Mouse (Mus musculus) stomach, postnatal 0 days (tissue): ENCODE data around the gene Pih1d2. TPM values are rescaled to one million over a fixed set of nuclear protein-coding genes. Genes with fewer than 3 reads are reported as not detected.

ENCODE experiments used
- ATAC-seq: fragments of 200-750 bp; cut with Nextera tagmentation; 2 replicates; pipeline ENCODE4 v1.8.0; 2017; ENCODE audit not compliant: low FRiP score, low TSS enrichment
- DNase-seq: peaks from one replicate; pipeline ENCODE4 v3.0.0-alpha.2; 2016; ENCODE audit warnings: low spot score
- H3K27ac ChIP-seq: fragments of 300-500 bp; sonication (generic); replicated peaks from 2 replicates; pipeline ENCODE4 v1.5.1; 2014; ENCODE audit warnings: mild to moderate bottlenecking, control low read depth
- H3K27me3 ChIP-seq: fragments of 300-500 bp; sonication (generic); 2 replicates; pipeline ENCODE4 v1.6.1; 2014; ENCODE audit warnings: low read length; ENCODE audit not compliant: control insufficient read depth, insufficient read depth
- H3K36me3 ChIP-seq: fragments of 300-500 bp; sonication (generic); 2 replicates; pipeline ENCODE4 v1.6.1; 2014; ENCODE audit warnings: low read length, mixed read lengths; ENCODE audit not compliant: control insufficient read depth, insufficient read depth
- H3K4me1 ChIP-seq: fragments of 300-500 bp; sonication (generic); replicated peaks from 2 replicates; pipeline ENCODE4 v1.6.1; 2014; ENCODE audit warnings: antibody characterized with exemption; ENCODE audit not compliant: control insufficient read depth, insufficient read depth
- H3K4me2 ChIP-seq: fragments of 300-500 bp; sonication (generic); replicated peaks from 2 replicates; pipeline ENCODE4 v1.6.1; 2014; ENCODE audit warnings: low read depth, mild to moderate bottlenecking, control low read depth, moderate library complexity
- H3K4me3 ChIP-seq: fragments of 300-500 bp; sonication (generic); 2 replicates; pipeline ENCODE4 v1.5.1; 2014; ENCODE audit warnings: low read depth, low read length, control low read depth
- H3K9ac ChIP-seq: fragments of 300-500 bp; sonication (generic); 2 replicates; pipeline ENCODE4 v1.6.1; 2014; ENCODE audit warnings: mild to moderate bottlenecking, low read length, control low read depth, mixed read lengths
- H3K9me3 ChIP-seq: fragments of 300-500 bp; sonication (generic); 2 replicates; pipeline ENCODE4 v1.6.1; 2016; ENCODE audit warnings: low read length; ENCODE audit not compliant: control insufficient read depth
- CTCF ChIP-seq: IDR thresholded peaks from 2 replicates; pipeline ENCODE4 v1.5.1; 2016; ENCODE audit warnings: antibody characterized with exemption, low read depth, mild to moderate bottlenecking, moderate library complexity
- EP300 ChIP-seq: optimal IDR thresholded peaks from 2 replicates; pipeline ENCODE3; 2016; ENCODE audit warnings: antibody characterized with exemption
- WGBS: fragments of 180-500 bp; shearing (Covaris S2); extraction: QIAGEN DNeasy Blood & Tissue Kit; methylation state at CpG from one replicate; pipeline ENCODE4 v1.1.7; 2014; 5-methylcytosine and 5-hydroxymethylcytosine counted together
- polyA plus RNA-seq: library from polyadenylated mRNA; unstranded; fragments of >200 nt; fragmentation: Nextera tagmentation; extraction: Ambion mirVana; gene quantifications from 2 replicates; pipeline ENCODE4 v1.2.1, GENCODE M21; 2015

The Pih1d2 gene
- polyA plus RNA-seq, result 2.2 and 3.2 TPM in 2 replicates

GRCm38 (mm10) chr9:50616766-50617603 is at the start of gene Pih1d2, which contains the start of gene Nkapd1:
Gene Pih1d2, plus strand, starts transcription at chr9:50617321.
Gene Nkapd1, minus strand, starts transcription at chr9:50617464.
- no peaks in the 10 kb centered on the region for H3K9me3 ChIP-seq
- peak within 1 kb of the TSS; percentile 80 for H3K4me2 ChIP-seq
- under 1% methylated on average over 67 of the region's 81 CpGs for whole genome bisulfite sequencing
- H3K9ac ChIP-seq, result peak within 1 kb of the TSS; percentile 90
- H3K4me1 ChIP-seq, result no peaks in the 10 kb centered on the region; the same call in 1 of the 2 replicates
- peaks cover 2% of the 10 kb centered on the region; the same call in 1 of the 2 replicates for H3K36me3 ChIP-seq
- peak within 1 kb of the TSS; percentile 92 for H3K4me3 ChIP-seq
- H3K27me3 ChIP-seq, result no peaks in the 10 kb centered on the region
- TF ChIP-seq EP300, result no peak
- peak; percentile 42 for TF ChIP-seq CTCF
- ATAC-seq (peak; percentile 95), DNase-seq (peak; percentile 89)
- peak within 1 kb of the TSS; percentile 99 for H3K27ac ChIP-seq

- no peak for TF ChIP-seq CTCF
- no peak for TF ChIP-seq EP300
- ATAC-seq, result no peak
- Histone ChIP-seq H3K4me2 (no peak overlapping the region), H3K9ac (no peak overlapping the region), H3K4me1 (no peaks in the 10 kb centered on the region), H3K27ac (no peak overlapping the region), H3K9me3 (no peaks in the 10 kb centered on the region), H3K36me3 (no peaks in the 10 kb centered on the region), H3K27me3 (no peaks in the 10 kb centered on the region), H3K4me3 (no peak overlapping the region)
- no peak for DNase-seq
- 85% methylated on average over 4 of the region's 4 CpGs for WGBS
Measured at GRCm38 (mm10) chr9:50567372-50567771, 49.7 kb upstream of the Pih1d2 start.

- no peak overlapping the region for H3K4me3 ChIP-seq
- WGBS, result 72% methylated on average over 2 of the region's 2 CpGs
Measured at GRCm38 (mm10) chr9:50567881-50568280, 49.2 kb upstream of the Pih1d2 start.

GRCm38 (mm10) chr9:50569599-50570525 is 47.3 kb upstream of the Pih1d2 start:
- TF ChIP-seq CTCF (no peak), EP300 (no peak)
- H3K9me3 ChIP-seq, result no peaks in the 10 kb centered on the region
- no peak overlapping the region for H3K4me2 ChIP-seq
- DNase-seq (peak; percentile 68), ATAC-seq (peak; percentile 93)
- H3K4me3 ChIP-seq, result no peak overlapping the region
- H3K36me3 ChIP-seq, result no peaks in the 10 kb centered on the region
- no peak overlapping the region for H3K9ac ChIP-seq
- H3K27me3 ChIP-seq, result no peaks in the 10 kb centered on the region
- H3K4me1 ChIP-seq, result no peaks in the 10 kb centered on the region
- peak overlapping the region; percentile 71 for H3K27ac ChIP-seq
- WGBS, result 57% methylated on average over 10 of the region's 10 CpGs

More at GRCm38 (mm10) chr9:50567881-50568280, 49.2 kb upstream of the Pih1d2 start:
- ATAC-seq, result no peak
- no peaks in the 10 kb centered on the region for H3K4me1 ChIP-seq
- no peaks in the 10 kb centered on the region for H3K9me3 ChIP-seq
- no peak for DNase-seq
- no peaks in the 10 kb centered on the region for H3K36me3 ChIP-seq
- H3K4me2 ChIP-seq, result no peak overlapping the region
- no peak overlapping the region for H3K27ac ChIP-seq
- no peaks in the 10 kb centered on the region for H3K27me3 ChIP-seq
- TF ChIP-seq EP300 (no peak), CTCF (no peak)
- H3K9ac ChIP-seq, result no peak overlapping the region

GRCm38 (mm10) chr9:50580370-50580769 is 36.8 kb upstream of the Pih1d2 start:
- Histone ChIP-seq H3K4me3 (no peak overlapping the region), H3K9me3 (no peaks in the 10 kb centered on the region), H3K27me3 (no peaks in the 10 kb centered on the region), H3K4me1 (no peaks in the 10 kb centered on the region), H3K4me2 (no peak overlapping the region), H3K36me3 (no peaks in the 10 kb centered on the region), H3K9ac (no peak overlapping the region), H3K27ac (no peak overlapping the region)
- ATAC-seq, result no peak
- no peak for DNase-seq
- no peak for TF ChIP-seq CTCF
- no peak for TF ChIP-seq EP300
- 33% methylated on average over 4 of the region's 4 CpGs for WGBS
